Mouse (Mus musculus): ENCODE data around the gene Htr3a.

The Htr3a gene

DNA sequence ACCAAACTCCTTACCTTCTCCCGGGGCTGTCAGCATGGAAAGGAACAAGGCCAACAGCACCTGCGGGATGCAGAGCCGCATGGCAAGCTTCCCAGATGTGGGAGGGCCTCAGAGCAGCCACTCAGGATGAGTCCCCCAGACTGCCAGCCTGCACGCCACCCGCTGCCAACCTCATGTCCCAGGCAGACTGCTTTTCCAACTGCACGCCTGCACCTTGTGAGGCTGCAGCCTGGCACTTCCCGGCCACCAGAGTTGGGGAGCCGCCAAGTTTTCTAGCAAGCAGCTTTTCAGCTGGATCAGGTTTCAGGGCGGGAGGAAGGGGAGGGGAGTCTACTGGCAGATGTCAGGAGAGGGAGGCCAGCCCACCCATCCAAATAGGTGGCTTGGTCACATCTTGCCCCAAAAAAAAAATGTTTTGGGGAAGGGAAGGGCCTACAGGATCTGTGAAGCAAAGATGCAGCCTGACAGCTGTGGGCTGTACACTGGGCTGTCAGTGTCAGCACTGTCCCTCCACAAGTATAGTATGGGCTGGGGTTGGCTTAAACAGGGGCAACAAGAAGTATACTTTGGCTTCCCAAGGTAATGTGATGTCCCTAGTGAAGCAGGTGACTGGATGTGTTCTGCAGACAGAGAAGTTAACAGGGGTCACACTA is at the start of gene Htr3a:
TSS of gene Htr3a (minus strand) at position 215 of the 653 bp plus-strand sequence.
- peak; percentile 28 for DNase-seq (ENCODE audit: low read depth, low spot score)

GRCm38 (mm10) chr9:48947565-48947964 is 36.7 kb upstream of the Htr3a start:
- DNase-seq (ENCODE audit: low read depth, low spot score): no peak

- no peak for DNase-seq (ENCODE audit: low read depth, low spot score)
These were observed 31.4 kb upstream of the Htr3a start for GRCm38 (mm10) chr9:48942349-48942748.

GRCm38 (mm10) chr9:48929436-48929835 is 18.5 kb upstream of the Htr3a start:
- DNase-seq (ENCODE audit: low read depth, low spot score): no peak

DNA sequence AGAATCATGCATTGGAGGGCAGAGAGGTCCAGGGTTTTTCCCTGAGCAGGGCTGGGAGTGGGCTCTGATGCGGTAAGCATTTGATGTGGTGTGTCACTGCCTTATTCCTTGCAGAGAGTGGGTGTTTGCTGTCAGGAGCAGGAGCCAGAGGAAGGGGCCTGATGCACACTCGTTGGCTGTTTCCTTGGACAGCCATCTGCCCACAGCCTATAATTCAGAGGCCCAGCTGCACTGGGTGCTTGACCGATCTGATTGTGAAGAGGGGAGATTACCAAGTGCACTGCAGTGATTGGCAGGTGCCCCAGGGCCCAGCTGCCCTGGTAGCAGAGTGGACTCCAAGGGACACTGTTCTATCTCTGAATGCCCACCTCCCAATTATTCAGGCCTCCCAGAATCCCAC is 17.9 kb upstream of the Htr3a start:
- no peak for DNase-seq (ENCODE audit: low read depth, low spot score)

- no peak for DNase-seq (ENCODE audit: low read depth, low spot score)
These were observed 5.3 kb upstream of the Htr3a start for GRCm38 (mm10) chr9:48916011-48916788.

GRCm38 (mm10) chr9:48904421-48904820 is 6.5 kb downstream of the Htr3a start:
- no peak for DNase-seq (ENCODE audit: low read depth, low spot score)

GRCm38 (mm10) chr9:48903766-48904165 is 7.1 kb downstream of the Htr3a start:
- DNase-seq (ENCODE audit: low read depth, low spot score): no peak

GRCm38 (mm10) chr9:48898551-48898950 is 12.3 kb downstream of the Htr3a start:
- DNase-seq (ENCODE audit: low read depth, low spot score): peak; percentile 80

DNA sequence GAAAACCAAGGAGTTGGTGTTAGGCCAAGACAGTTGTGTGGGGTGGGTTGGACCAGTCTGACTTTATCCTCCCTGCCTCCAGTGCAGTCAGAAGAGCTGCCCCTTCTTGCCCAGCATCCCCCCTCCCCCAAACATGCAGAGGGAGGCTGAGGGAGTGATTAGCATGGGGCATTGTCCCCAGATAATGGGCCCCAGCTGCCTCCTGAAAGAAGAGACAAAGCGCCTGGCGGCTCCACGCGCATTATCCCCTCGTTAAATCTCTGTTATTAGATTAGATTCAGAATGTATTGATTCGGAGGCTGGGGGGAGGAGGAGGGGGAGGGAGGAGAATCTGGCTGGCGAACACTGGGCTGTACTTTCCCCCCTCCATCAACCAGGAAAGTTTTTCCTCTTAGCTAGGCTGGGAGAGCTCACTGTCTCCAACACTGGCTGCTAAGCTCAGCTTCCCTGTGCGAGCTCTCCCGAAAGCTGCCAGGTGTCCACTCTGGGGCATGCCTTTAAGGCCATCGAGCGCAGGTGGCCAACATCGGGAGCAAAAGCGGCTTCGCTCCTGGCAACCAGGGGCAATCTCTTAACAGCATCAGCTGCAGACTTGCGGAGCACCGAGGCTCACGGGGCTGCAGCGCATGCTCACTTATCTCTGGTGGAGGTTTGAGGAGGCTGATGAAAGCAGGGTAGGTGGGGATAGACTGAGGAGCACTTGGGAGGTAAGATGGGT is 14.9 kb downstream of the Htr3a start:
- peak; percentile 70 for DNase-seq (ENCODE audit: low read depth, low spot score)

DNA sequence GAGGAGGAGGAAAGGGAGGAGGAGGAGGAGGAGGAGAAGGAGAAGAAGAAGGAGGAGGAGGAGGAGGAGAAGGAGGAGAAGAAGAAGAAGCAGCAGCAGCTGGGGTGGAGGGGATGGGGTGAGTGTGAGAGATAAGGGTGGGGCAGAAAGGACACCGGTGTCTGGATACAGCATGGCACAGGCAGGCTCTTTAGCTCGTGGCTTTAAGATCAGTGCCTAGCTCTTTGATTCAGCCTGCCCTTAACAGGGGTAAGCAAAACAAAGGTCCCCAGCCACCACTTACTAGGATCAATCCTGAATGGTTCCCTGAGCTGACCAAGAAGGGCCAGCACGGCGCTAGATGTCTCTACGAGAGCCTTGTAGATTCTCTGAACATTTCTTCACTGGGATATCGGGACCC is 16.1 kb downstream of the Htr3a start:
- no peak for DNase-seq (ENCODE audit: low read depth, low spot score)

GRCm38 (mm10) chr9:48893986-48894385 is 16.9 kb downstream of the Htr3a start:
- DNase-seq (ENCODE audit: low read depth, low spot score): peak; percentile 88

GRCm38 (mm10) chr9:48889093-48889492 is 21.8 kb downstream of the Htr3a start:
- peak; percentile 56 for DNase-seq (ENCODE audit: low read depth, low spot score)

GRCm38 (mm10) chr9:48872896-48873295 is 38.0 kb downstream of the Htr3a start:
- no peak for DNase-seq (ENCODE audit: low read depth, low spot score)

GRCm38 (mm10) chr9:48866523-48867121 is 44.3 kb downstream of the Htr3a start:
- no peak for DNase-seq (ENCODE audit: low read depth, low spot score)

GRCm38 (mm10) chr9:48865235-48865634 is 45.7 kb downstream of the Htr3a start:
- no peak for DNase-seq (ENCODE audit: low read depth, low spot score)

DNA sequence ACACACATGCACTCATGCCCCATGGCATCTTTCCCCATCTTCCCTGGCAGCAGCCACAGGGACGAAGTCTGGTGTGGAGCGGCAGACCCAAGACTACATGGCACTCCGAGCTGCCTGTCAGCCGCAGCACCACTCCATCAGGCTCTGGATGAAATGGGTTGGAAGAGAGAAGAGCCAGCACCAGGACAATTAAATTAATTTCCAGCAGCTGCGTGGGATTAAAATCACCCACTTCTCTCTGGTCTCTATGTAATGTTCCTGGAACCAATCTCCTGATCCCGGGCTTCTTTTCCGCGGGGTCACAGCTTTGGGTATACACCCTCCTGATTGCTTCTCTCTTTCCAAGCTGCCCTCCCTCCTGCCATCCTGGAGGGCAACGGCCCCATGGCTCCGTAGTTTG is 49.4 kb downstream of the Htr3a start:
- no peak for DNase-seq (ENCODE audit: low read depth, low spot score)

DNA sequence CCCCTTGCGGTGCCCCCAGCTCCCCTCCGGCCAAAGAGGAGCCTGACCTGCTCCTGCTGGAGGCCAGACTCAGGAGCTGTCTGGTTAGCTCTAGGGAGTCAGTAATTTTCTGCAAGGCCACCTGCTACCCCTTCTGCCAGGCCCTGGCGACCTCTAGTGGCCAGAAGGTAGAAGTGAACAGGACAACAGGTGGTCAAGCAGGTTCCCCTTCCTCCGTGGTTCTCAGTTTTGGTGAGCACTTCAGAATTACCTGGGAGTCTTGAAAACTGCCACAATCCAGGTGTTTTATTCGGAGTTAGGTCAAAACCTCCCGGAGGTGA is 50.4 kb downstream of the Htr3a start:
- DNase-seq (ENCODE audit: low read depth, low spot score): peak; percentile 90

- DNase-seq (ENCODE audit: low read depth, low spot score): no peak
These were observed 50.9 kb downstream of the Htr3a start for GRCm38 (mm10) chr9:48859828-48860525.

DNA sequence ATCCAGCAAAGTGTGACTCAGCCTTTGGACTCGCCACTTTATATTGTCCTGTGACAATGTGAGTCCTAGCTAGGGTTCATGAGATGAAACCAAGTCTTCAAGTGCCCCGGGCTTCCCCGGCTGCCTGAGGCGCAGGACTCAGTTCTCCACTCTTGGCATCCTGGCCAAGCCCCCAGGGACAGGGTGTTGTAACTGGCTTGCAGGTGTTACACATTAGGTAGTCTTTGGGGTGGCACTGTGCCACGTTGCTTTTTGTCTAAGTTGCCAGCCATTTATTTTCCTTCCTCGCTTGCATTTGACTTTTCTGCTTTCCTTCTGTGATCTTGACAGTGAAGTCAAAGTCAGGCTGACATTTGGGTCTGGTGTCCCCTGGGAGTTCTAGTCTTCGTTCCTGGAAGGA is 53.0 kb downstream of the Htr3a start:
- DNase-seq (ENCODE audit: low read depth, low spot score): no peak

DNA sequence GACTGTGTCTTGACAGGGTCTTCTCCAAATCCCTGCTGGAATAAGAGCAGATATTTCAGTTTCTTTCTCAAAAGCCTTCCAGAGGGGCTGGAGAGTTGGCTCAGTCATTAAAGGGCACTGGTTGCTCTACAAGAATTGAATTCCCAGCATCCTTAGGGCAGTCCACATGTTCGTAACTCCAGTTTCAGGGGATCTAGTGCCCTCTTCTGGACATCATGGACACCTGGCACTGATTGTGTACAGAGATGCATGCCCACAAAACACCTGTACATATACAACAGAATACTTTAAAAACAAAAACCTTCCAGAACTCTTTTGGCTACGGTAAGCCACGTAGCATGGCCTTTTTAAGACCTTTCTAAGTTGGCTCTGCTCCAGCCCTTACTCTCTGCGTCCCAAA is 54.7 kb downstream of the Htr3a start:
- peak; percentile 63 for DNase-seq (ENCODE audit: low read depth, low spot score)

GRCm38 (mm10) chr9:48849531-48849930 is 61.4 kb downstream of the Htr3a start:
- DNase-seq (ENCODE audit: low read depth, low spot score): no peak

Data from ZHBTc4 (cell line).